Mouse (Mus musculus): Measurements from ENCODE around the gene Igsf6. TPM values are rescaled to one million over a fixed set of nuclear protein-coding genes. Genes with fewer than 3 reads are reported as not detected.

The Igsf6 gene
- polyA plus RNA-seq, 1 experiment, result 0.72 TPM

Other genes with a start within 250 kb of the Igsf6 start
- gene Eef2k, start 231.7 kb downstream of the Igsf6 start, polyA plus RNA-seq (2012; rRNA removed), result 30.5 and 35.3 TPM in 2 replicates
- 28.2 and 30.9 TPM in 2 replicates for gene Polr3e, start 156.8 kb downstream of the Igsf6 start, polyA plus RNA-seq (2012; rRNA removed)
- 10.9 and 13.6 TPM in 2 replicates for gene Cdr2, start 92.3 kb downstream of the Igsf6 start, polyA plus RNA-seq (2012; rRNA removed)
- gene Mfsd13b, start 92.1 kb downstream of the Igsf6 start, polyA plus RNA-seq (2012; rRNA removed), result 0.44 and 0.52 TPM in 2 replicates
- gene Mettl9, start 40.1 kb downstream of the Igsf6 start, polyA plus RNA-seq (2012; rRNA removed), result 58.0 and 60.3 TPM in 2 replicates
- gene Otoa, start 7.1 kb upstream of the Igsf6 start, polyA plus RNA-seq (2012; rRNA removed), result 0.18 and 1.2 TPM in 2 replicates